Mouse (Mus musculus): ENCODE data around the gene Sfmbt2.

GRCm38 (mm10) chr2:10350266-10350810 is 20.0 kb upstream of the Sfmbt2 start:
- no peak for TF ChIP-seq CTCF (IDR thresholded peaks at IDR 0.05)
- no peak for TF ChIP-seq EP300 (IDR thresholded peaks at IDR 0.05)
